8 mouse cellular contexts compared by ENCODE assay signal in the genomic region with DNA sequence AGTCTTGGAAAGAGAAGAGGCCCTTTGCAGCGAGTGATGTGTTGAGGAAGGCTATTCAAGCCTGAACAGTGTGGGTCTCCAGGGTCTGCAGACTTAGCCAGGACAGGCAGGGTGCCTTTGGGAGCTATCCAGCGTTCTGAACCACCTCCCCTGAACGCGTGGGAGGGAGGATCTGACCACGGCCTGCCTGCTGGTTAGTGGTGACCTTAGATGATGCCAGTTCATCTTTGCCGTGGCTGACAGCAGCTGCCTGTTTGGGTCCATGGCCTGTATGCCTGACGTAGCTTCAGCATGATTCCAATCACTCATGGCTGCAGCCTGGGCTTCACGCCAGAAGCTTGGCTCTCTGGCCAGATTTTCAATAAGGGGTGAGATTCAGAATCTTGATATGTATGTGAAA. TPM values are rescaled to one million over a fixed set of nuclear protein-coding genes. Genes with fewer than 3 reads are reported as not detected.
A peak's percentile ranks its signal among the peaks of the same experiment; 100 is the strongest.
DNase-seq lines count a peak whose midpoint lies in the region; ATAC-seq and TF ChIP-seq lines count a peak whose summit lies in the region.

No protein-coding gene starts in this region.

- H3K4me1 ChIP-seq in heart, embryonic 16.5 days (ENCODE audit: control insufficient read depth, insufficient read depth, low read length), result no peaks in the 10 kb centered on the region
- peaks cover 2% of the 10 kb centered on the region; the same call in 1 of the 2 replicates for H3K4me1 ChIP-seq in heart, adult 2 months (ENCODE audit: control insufficient read depth, insufficient read depth, low read length)
- H3K4me1 ChIP-seq in thymus, adult 2 months (replicated peaks; ENCODE audit: control insufficient read depth, insufficient read depth, low read length), result no peaks in the 10 kb centered on the region
- no peaks in the 10 kb centered on the region for H3K4me1 ChIP-seq in liver, postnatal 0 days (ENCODE audit: insufficient read depth)

- DNase-seq in heart, adult 2 months, result no peak
- peak; percentile 36 for DNase-seq in thymus, postnatal 4 days
- no peak for DNase-seq in thymus, adult 2 months
- peak; percentile 65 for DNase-seq in embryo, embryonic 11 days
- peak; percentile 53 for DNase-seq in liver, postnatal 0 days
- DNase-seq in left cerebral cortex, adult 9 months (ENCODE audit: low spot score in 2 of 2), result no peak
- no peak for DNase-seq in thymus, adult 18-20 months

- peaks cover 3% of the 10 kb centered on the region; the same call in 1 of the 2 replicates for H3K9me3 ChIP-seq in heart, embryonic 16.5 days (replicated peaks; ENCODE audit: control insufficient read depth, low read length)
- no peaks in the 10 kb centered on the region for H3K9me3 ChIP-seq in liver, postnatal 0 days (ENCODE audit: low read length)

- H3K79me2 ChIP-seq in heart, adult 2 months (replicated peaks; ENCODE audit: control insufficient read depth, insufficient read depth, low read length), result no peaks in the 10 kb centered on the region

- no peaks in the 10 kb centered on the region for H3K36me3 ChIP-seq in heart, embryonic 16.5 days (ENCODE audit: control insufficient read depth, insufficient read depth)
- no peaks in the 10 kb centered on the region for H3K36me3 ChIP-seq in heart, adult 2 months (ENCODE audit: control insufficient read depth, insufficient read depth, low read length)
- no peaks in the 10 kb centered on the region for H3K36me3 ChIP-seq in thymus, adult 2 months (ENCODE audit: control insufficient read depth, insufficient read depth, low read length)
- no peaks in the 10 kb centered on the region for H3K36me3 ChIP-seq in liver, postnatal 0 days (replicated peaks; ENCODE audit: insufficient read depth, low read length)

- H3K4me3 ChIP-seq in heart, embryonic 16.5 days (ENCODE audit: low read length), result no peak overlapping the region
- H3K4me3 ChIP-seq in heart, adult 2 months, result no peak overlapping the region
- no peak overlapping the region for H3K4me3 ChIP-seq in thymus, adult 2 months (ENCODE audit: control insufficient read depth, insufficient read depth, low read length)
- H3K4me3 ChIP-seq in liver, postnatal 0 days (ENCODE audit: low read depth, low read length), result no peak overlapping the region

- intact Hi-C loops in heart, adult 2 months (cut with DNase I), result no loop called here

- WGBS in heart, embryonic 16.5 days, result 14% methylated on average over 8 of the region's 8 CpGs
- WGBS in heart, adult 2 months, result 25% methylated on average over 8 of the region's 8 CpGs
- 37% methylated on average over 8 of the region's 8 CpGs for WGBS in thymus, adult 2 months
- 20% methylated on average over 8 of the region's 8 CpGs for WGBS in liver, postnatal 0 days (ENCODE audit: insufficient replicate concordance)

- no peak overlapping the region for H3K27ac ChIP-seq in heart, embryonic 16.5 days (ENCODE audit: low read length)
- H3K27ac ChIP-seq in heart, adult 2 months, result no peak overlapping the region
- H3K27ac ChIP-seq in thymus, adult 2 months (ENCODE audit: control insufficient read depth, insufficient read depth, low read length), result no peak overlapping the region
- no peak overlapping the region for H3K27ac ChIP-seq in liver, postnatal 0 days (ENCODE audit: low read depth)

- ATAC-seq in heart, embryonic 16.5 days (replicated peaks; ENCODE audit: extremely low read depth, insufficient read depth, low FRiP score), result 0 out of 2 replicates have a peak, but pooled peaks have one; percentile 37
- no peak for ATAC-seq in liver, postnatal 0 days

- no peak overlapping the region for H3K4me2 ChIP-seq in heart, embryonic 16.5 days (ENCODE audit: low read depth, low read length)
- no peak overlapping the region for H3K4me2 ChIP-seq in liver, postnatal 0 days (ENCODE audit: low read depth, low read length)

- no peak for TF ChIP-seq CTCF in heart, adult 2 months (IDR thresholded peaks at IDR 0.05)
- no peak for TF ChIP-seq CTCF in thymus, adult 2 months (IDR thresholded peaks at IDR 0.05; ENCODE audit: borderline replicate concordance, control insufficient read depth, extremely low read depth, insufficient read depth, low read length, poor library complexity)
- no peak for TF ChIP-seq CTCF in liver, postnatal 0 days (IDR thresholded peaks at IDR 0.05; ENCODE audit: low read depth)

- H3K9ac ChIP-seq in heart, embryonic 16.5 days (ENCODE audit: low read length), result no peak overlapping the region
- no peak overlapping the region for H3K9ac ChIP-seq in heart, adult 2 months (ENCODE audit: low read depth, low read length)
- no peak overlapping the region for H3K9ac ChIP-seq in liver, postnatal 0 days (replicated peaks)

- H3K27me3 ChIP-seq in heart, embryonic 16.5 days (ENCODE audit: control insufficient read depth, insufficient read depth, low read length), result no peaks in the 10 kb centered on the region
- no peaks in the 10 kb centered on the region for H3K27me3 ChIP-seq in heart, adult 2 months (ENCODE audit: control insufficient read depth, insufficient read depth, low read length)
- H3K27me3 ChIP-seq in thymus, adult 2 months (ENCODE audit: control insufficient read depth, insufficient read depth, low read length), result no peaks in the 10 kb centered on the region
- H3K27me3 ChIP-seq in liver, postnatal 0 days (ENCODE audit: insufficient read depth, low read length), result no peaks in the 10 kb centered on the region

- TF ChIP-seq EP300 in heart, adult 2 months (IDR thresholded peaks at IDR 0.05; ENCODE audit: insufficient read depth, low read depth, low read length), result no peak
- no peak for TF ChIP-seq EP300 in liver, postnatal 0 days (IDR thresholded peaks at IDR 0.05; ENCODE audit: low read depth)

- TF ChIP-seq POLR2A in heart, adult 2 months (IDR thresholded peaks at IDR 0.05; ENCODE audit: insufficient read depth, low read depth, low read length), result no peak
- TF ChIP-seq POLR2A in thymus, adult 2 months (IDR thresholded peaks at IDR 0.05; ENCODE audit: control insufficient read depth, extremely low read depth, insufficient read depth, low read length, poor library complexity), result no peak

RNA-seq across cellular contexts. Expression of a gene that starts 23.4 kb away (rescaled TPM):
- 1.5 and 2.4 TPM in 2 replicates for polyA plus RNA-seq in heart, embryonic 16.5 days (2015; fragmentation: Nextera tagmentation; extraction: Ambion mirVana)
- 10 to 100 TPM; 13.4 to 14.4 TPM for total RNA-seq in heart, adult 2 months (2021)
- polyA plus RNA-seq in heart, adult 2 months (2012; rRNA removed), result 15.8 and 18.4 TPM in 2 replicates
- polyA plus RNA-seq in thymus, adult 2 months (2012; rRNA removed), result 23.0 and 29.8 TPM in 2 replicates
- 0.77 and 1.0 TPM in 2 replicates for polyA plus RNA-seq in liver, postnatal 0 days (2015; fragmentation: Nextera tagmentation; extraction: Ambion mirVana)

RNA-seq across cellular contexts. Expression of a gene that starts 23.6 kb away (rescaled TPM):
- 2.6 and 3.6 TPM in 2 replicates for polyA plus RNA-seq in heart, embryonic 16.5 days (2015; fragmentation: Nextera tagmentation; extraction: Ambion mirVana)
- 1 to 10 TPM in 1 of 2 experiments, under 1 TPM in 1; 0.94 to 2.3 TPM for total RNA-seq in heart, adult 2 months (2021)
- polyA plus RNA-seq in heart, adult 2 months (2012; rRNA removed), result 7.3 and 8.6 TPM in 2 replicates
- polyA plus RNA-seq in thymus, adult 2 months (2012; rRNA removed), result 0.18 and 0.96 TPM in 2 replicates
- 10.6 and 14.2 TPM in 2 replicates for polyA plus RNA-seq in liver, postnatal 0 days (2015; fragmentation: Nextera tagmentation; extraction: Ambion mirVana)

RNA-seq across cellular contexts. Expression of a gene that starts 28.9 kb away (rescaled TPM):
- 1.1 and 1.2 TPM in 2 replicates for polyA plus RNA-seq in heart, embryonic 16.5 days (2015; fragmentation: Nextera tagmentation; extraction: Ambion mirVana)
- total RNA-seq in heart, adult 2 months (2021), result not detected
- 0.94 and 3.2 TPM in 2 replicates for polyA plus RNA-seq in heart, adult 2 months (2012; rRNA removed)
- 0.87 and 1.7 TPM in 2 replicates for polyA plus RNA-seq in thymus, adult 2 months (2012; rRNA removed)
- not detected in 2 replicates for polyA plus RNA-seq in liver, postnatal 0 days (2015; fragmentation: Nextera tagmentation; extraction: Ambion mirVana)

RNA-seq across cellular contexts. Expression of a gene that starts 43.1 kb away (rescaled TPM):
- 3.2 and 3.4 TPM in 2 replicates for polyA plus RNA-seq in heart, embryonic 16.5 days (2015; fragmentation: Nextera tagmentation; extraction: Ambion mirVana)
- 10 to 100 TPM; 11.6 to 12.0 TPM for total RNA-seq in heart, adult 2 months (2021)
- polyA plus RNA-seq in heart, adult 2 months (2012; rRNA removed), result 7.6 and 11.0 TPM in 2 replicates
- 2.1 and 2.6 TPM in 2 replicates for polyA plus RNA-seq in thymus, adult 2 months (2012; rRNA removed)
- polyA plus RNA-seq in liver, postnatal 0 days (2015; fragmentation: Nextera tagmentation; extraction: Ambion mirVana), result 1.8 and 2.0 TPM in 2 replicates

Comparison
In these comparisons a context has a peak if more than half of its experiments do, and no peak if none do; other contexts are left out.
1. DNase-seq: peak in thymus, postnatal 4 days (single experiment), embryo, embryonic 11 days (single experiment) and liver, postnatal 0 days (single experiment); none in heart, adult 2 months (0 of 2), thymus, adult 2 months (single experiment), left cerebral cortex, adult 9 months (0 of 2) and thymus, adult 18-20 months (0 of 2).